Mouse (Mus musculus) lung, adult 2 months (tissue): ENCODE measurements around the gene Borcs6.

Source experiments
- CTCF ChIP-seq: fragments of 200-500 bp; IDR thresholded peaks from 2 replicates; pipeline ENCODE4 v1.5.1; 2011; ENCODE audit warnings: mild to moderate bottlenecking, low read length, control low read depth; ENCODE audit not compliant: insufficient read depth
- POLR2A ChIP-seq: fragments of 200-500 bp; IDR thresholded peaks from 2 replicates; pipeline ENCODE4 v1.6.1; 2011; ENCODE audit warnings: low read depth, mild to moderate bottlenecking, control low read depth, low read length, borderline replicate concordance; ENCODE audit errors: extremely low read depth

DNA sequence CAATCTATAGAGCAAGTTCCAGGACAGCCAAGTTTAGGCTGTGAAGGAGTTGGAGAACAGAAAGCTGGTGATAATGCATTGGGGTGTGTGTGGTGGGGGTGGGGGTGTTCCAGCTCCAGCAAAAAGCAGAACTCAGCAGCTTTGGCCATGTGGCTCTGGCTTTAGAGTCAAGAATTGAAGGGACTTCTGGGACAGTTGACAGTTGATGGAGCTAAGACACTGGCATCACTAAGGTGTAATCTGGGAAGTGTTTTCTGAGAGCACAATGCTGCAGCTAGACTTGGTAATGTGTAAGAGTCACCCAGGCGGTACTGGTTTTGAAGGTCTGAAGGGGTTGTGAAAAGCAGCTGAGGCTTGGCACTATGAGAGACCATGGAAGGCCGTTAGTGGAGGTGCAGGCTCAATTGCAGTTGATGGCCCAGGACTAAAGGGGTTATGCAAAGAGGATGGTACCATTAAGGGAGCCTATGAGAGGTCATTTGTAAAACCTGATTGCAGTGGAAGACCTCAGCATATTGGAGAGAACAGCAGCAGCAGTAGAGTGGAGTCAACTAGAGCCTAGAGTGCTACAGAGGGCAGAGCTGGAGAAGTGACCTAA is 6.6 kb upstream of the Borcs6 start:
- TF ChIP-seq CTCF: no peak
- TF ChIP-seq POLR2A: no peak
